Mouse (Mus musculus) heart, embryonic 12.5 days (tissue): ENCODE data around the gene Ttc24. TPM values are rescaled to one million over a fixed set of nuclear protein-coding genes. Genes with fewer than 3 reads are reported as not detected.

Experiments
- ATAC-seq: fragments of 200-750 bp; cut with Nextera tagmentation; 2 replicates; pipeline ENCODE4 v1.8.0; 2017; ENCODE audit warnings: moderate TSS enrichment, moderate library complexity; ENCODE audit not compliant: insufficient number of reproducible peaks, low FRiP score
- H3K27ac ChIP-seq: fragments of 300-500 bp; sonication (generic); 2 replicates; pipeline ENCODE4 v1.5.1; 2016; ENCODE audit warnings: mild to moderate bottlenecking, moderate library complexity; ENCODE audit not compliant: poor library complexity, severe bottlenecking
- H3K27me3 ChIP-seq: fragments of 300-500 bp; sonication (generic); replicated peaks from 2 replicates; pipeline ENCODE4 v1.6.1; 2016; ENCODE audit warnings: mild to moderate bottlenecking, moderate library complexity
- H3K36me3 ChIP-seq: fragments of 300-500 bp; sonication (generic); 2 replicates; pipeline ENCODE4 v1.6.1; 2016; ENCODE audit warnings: mild to moderate bottlenecking, moderate library complexity
- H3K4me1 ChIP-seq: fragments of 300-500 bp; sonication (generic); replicated peaks from 2 replicates; pipeline ENCODE4 v1.6.1; 2016; ENCODE audit warnings: mild to moderate bottlenecking
- H3K4me2 ChIP-seq: fragments of 300-500 bp; sonication (generic); 2 replicates; pipeline ENCODE4 v1.6.1; 2016; ENCODE audit warnings: mild to moderate bottlenecking, moderate library complexity
- H3K4me3 ChIP-seq: fragments of 300-500 bp; sonication (generic); 2 replicates; pipeline ENCODE4 v1.5.1; 2016; ENCODE audit warnings: mild to moderate bottlenecking
- H3K9ac ChIP-seq: fragments of 300-500 bp; sonication (generic); 2 replicates; pipeline ENCODE4 v1.6.1; 2016; ENCODE audit warnings: mild to moderate bottlenecking, moderate library complexity
- H3K9me3 ChIP-seq: fragments of 300-500 bp; sonication (generic); replicated peaks from 2 replicates; pipeline ENCODE4 v1.6.1; 2016; ENCODE audit warnings: mild to moderate bottlenecking, moderate library complexity
- WGBS: fragments of 180-500 bp; shearing (Covaris S2); methylation state at CpG from one replicate; pipeline ENCODE4 v1.1.7; 2016; 5-methylcytosine and 5-hydroxymethylcytosine counted together
- polyA plus RNA-seq: library from polyadenylated mRNA; unstranded; fragments of >200 nt; fragmentation: Nextera tagmentation; extraction: Ambion mirVana; gene quantifications from 2 replicates; pipeline ENCODE4 v1.2.1, GENCODE M21; 2016

Ttc24 gene
- not detected in 2 replicates for polyA plus RNA-seq

DNA sequence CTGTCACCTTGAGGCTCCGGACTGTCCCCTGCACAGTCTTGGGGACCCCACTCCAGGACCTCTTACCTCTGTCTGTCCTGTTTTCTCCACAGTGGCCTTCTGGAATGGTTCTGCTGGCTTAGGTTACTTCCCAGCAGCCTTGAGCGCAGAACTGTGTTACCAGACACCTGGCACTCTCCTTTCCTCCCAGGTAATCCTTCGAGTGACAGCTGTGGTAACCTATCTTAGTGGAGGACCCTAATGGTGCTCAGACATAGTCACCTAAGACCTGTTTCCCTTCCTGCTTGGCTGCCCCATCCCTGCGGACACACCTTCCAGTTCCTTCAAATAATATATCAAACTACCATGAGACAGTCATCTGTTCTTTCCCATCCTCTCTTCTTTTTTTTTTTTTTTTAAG, at the start of gene Ttc24:
Ttc24 (minus strand) TSS at position 101 of the 400 bp plus-strand sequence.
- H3K4me1 ChIP-seq = peaks cover 17% of the 10 kb centered on the region
- H3K27me3 ChIP-seq = peaks cover 18% of the 10 kb centered on the region
- no peak within 1 kb of the TSS for H3K4me2 ChIP-seq
- no peak within 1 kb of the TSS for H3K27ac ChIP-seq
- 64% methylated on average over 4 of the region's 4 CpGs for WGBS
- ATAC-seq = no peak
- no peak within 1 kb of the TSS for H3K9ac ChIP-seq
- H3K9me3 ChIP-seq = no peaks in the 10 kb centered on the region
- H3K4me3 ChIP-seq = no peak within 1 kb of the TSS
- no peaks in the 10 kb centered on the region for H3K36me3 ChIP-seq

GRCm38 (mm10) chr3:88127636-88128035, 49.5 kb upstream of the Ttc24 start:
- H3K4me2 ChIP-seq = no peak overlapping the region
- H3K9ac ChIP-seq = no peak overlapping the region
- H3K4me1 ChIP-seq = peaks cover 25% of the 10 kb centered on the region
- no peaks in the 10 kb centered on the region for H3K27me3 ChIP-seq
- no peak overlapping the region for H3K27ac ChIP-seq
- H3K36me3 ChIP-seq = no peaks in the 10 kb centered on the region
- WGBS = 56% methylated on average over 3 of the region's 3 CpGs
- no peak for ATAC-seq
- H3K9me3 ChIP-seq = peaks cover 3% of the 10 kb centered on the region; the same call in 1 of the 2 replicates
- H3K4me3 ChIP-seq = no peak overlapping the region

GRCm38 (mm10) chr3:88126181-88126580, 48.1 kb upstream of the Ttc24 start:
- ATAC-seq = no peak
- no peak overlapping the region; the same call in 1 of the 2 replicates for H3K27ac ChIP-seq
- H3K9me3 ChIP-seq = peaks cover 3% of the 10 kb centered on the region; the same call in 1 of the 2 replicates
- H3K36me3 ChIP-seq = no peaks in the 10 kb centered on the region
- H3K27me3 ChIP-seq = no peaks in the 10 kb centered on the region
- H3K9ac ChIP-seq = no peak overlapping the region
- H3K4me2 ChIP-seq = no peak overlapping the region
- H3K4me1 ChIP-seq = peaks cover 26% of the 10 kb centered on the region
- no peak overlapping the region for H3K4me3 ChIP-seq
- 82% methylated on average over 7 of the region's 7 CpGs for WGBS

GRCm38 (mm10) chr3:88125195-88125594, 47.1 kb upstream of the Ttc24 start:
- Histone ChIP-seq H3K36me3 (no peaks in the 10 kb centered on the region), H3K4me2 (no peak overlapping the region), H3K4me3 (no peak overlapping the region), H3K4me1 (peaks cover 35% of the 10 kb centered on the region), H3K27ac (peak overlapping the region; percentile 44), H3K9me3 (peaks cover 3% of the 10 kb centered on the region; the same call in 1 of the 2 replicates), H3K9ac (no peak overlapping the region), H3K27me3 (no peaks in the 10 kb centered on the region)
- peak; percentile 19; the same call in 1 of the 2 replicates for ATAC-seq
- WGBS = 17% methylated on average over 4 of the region's 4 CpGs

GRCm38 (mm10) chr3:88121164-88122131, 43.3 kb upstream of the Ttc24 start:
- Histone ChIP-seq H3K4me3 (no peak overlapping the region), H3K9me3 (no peaks in the 10 kb centered on the region), H3K36me3 (peaks cover 35% of the 10 kb centered on the region), H3K4me2 (no peak overlapping the region; the same call in 1 of the 2 replicates), H3K4me1 (peaks cover 42% of the 10 kb centered on the region), H3K9ac (no peak overlapping the region), H3K27ac (peak overlapping the region; percentile 88), H3K27me3 (no peaks in the 10 kb centered on the region)
- peak; percentile 60 for ATAC-seq
- WGBS = 35% methylated on average over 14 of the region's 14 CpGs

GRCm38 (mm10) chr3:88120117-88120651, 42.1 kb upstream of the Ttc24 start:
- Histone ChIP-seq H3K27me3 (no peaks in the 10 kb centered on the region), H3K36me3 (peaks cover 45% of the 10 kb centered on the region), H3K9ac (no peak overlapping the region), H3K9me3 (no peaks in the 10 kb centered on the region), H3K27ac (peak overlapping the region; percentile 88), H3K4me3 (no peak overlapping the region), H3K4me1 (peaks cover 36% of the 10 kb centered on the region), H3K4me2 (no peak overlapping the region)
- 52% methylated on average over 19 of the region's 19 CpGs for WGBS
- no peak for ATAC-seq

- peak; percentile 22; the same call in 1 of the 2 replicates for ATAC-seq
- Histone ChIP-seq H3K36me3 (peaks cover 95% of the 10 kb centered on the region), H3K27me3 (no peaks in the 10 kb centered on the region), H3K9ac (0 out of 2 replicates have a peak overlapping the region, but pooled peaks have one; percentile 13), H3K4me3 (no peak overlapping the region), H3K4me1 (peaks cover 16% of the 10 kb centered on the region), H3K9me3 (no peaks in the 10 kb centered on the region), H3K4me2 (no peak overlapping the region), H3K27ac (peak overlapping the region; percentile 70)
- WGBS = 40% methylated on average over 12 of the region's 12 CpGs
These were observed 36.3 kb upstream of the Ttc24 start for GRCm38 (mm10) chr3:88114396-88114795.

DNA sequence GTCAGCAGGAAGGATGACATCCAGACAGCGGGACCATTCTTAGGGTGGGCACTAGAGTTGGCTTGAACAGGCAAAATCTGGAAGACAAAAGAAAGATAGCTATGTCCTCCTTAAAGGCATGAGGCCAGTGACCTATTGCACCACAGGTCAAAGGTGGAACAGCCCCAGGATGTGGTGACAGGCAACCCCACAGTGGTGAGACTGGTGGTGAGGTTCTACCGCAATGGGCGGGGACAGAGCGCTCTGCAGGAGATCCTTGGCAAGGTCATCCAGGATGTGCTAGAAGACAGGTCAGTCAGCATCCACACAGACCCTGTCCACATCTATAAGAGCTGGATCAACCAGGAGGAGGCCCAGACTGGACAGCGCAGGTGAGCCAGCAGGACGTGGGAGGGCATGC, 31.0 kb upstream of the Ttc24 start:
- Histone ChIP-seq H3K36me3 (peaks cover 95% of the 10 kb centered on the region), H3K9ac (no peak overlapping the region), H3K27ac (no peak overlapping the region), H3K4me3 (no peak overlapping the region), H3K9me3 (no peaks in the 10 kb centered on the region), H3K4me1 (peaks cover 6% of the 10 kb centered on the region), H3K4me2 (no peak overlapping the region), H3K27me3 (no peaks in the 10 kb centered on the region)
- WGBS = 89% methylated on average over 6 of the region's 6 CpGs
- ATAC-seq = peak; percentile 17; the same call in 1 of the 2 replicates

DNA sequence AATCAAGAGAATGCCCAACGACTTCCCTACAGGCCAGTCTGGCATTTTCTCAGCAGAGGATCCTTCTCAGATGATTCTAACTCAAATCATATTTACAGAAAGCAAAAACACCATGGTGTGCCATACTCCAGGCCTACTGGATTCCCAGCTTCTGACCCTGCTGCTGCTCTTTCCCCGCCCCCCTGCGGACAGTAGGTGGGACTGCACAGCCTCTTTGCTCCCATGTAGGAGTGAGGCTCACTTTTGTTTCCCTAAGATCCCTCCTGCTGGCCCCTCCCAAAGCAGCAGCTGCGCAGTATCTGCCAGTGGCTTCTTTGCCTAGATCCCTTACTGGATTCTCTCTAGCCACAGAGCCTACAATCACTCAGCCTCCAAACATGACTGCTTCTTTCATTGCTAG, 28.0 kb upstream of the Ttc24 start:
- H3K36me3 ChIP-seq = peaks cover 96% of the 10 kb centered on the region
- H3K4me3 ChIP-seq = no peak overlapping the region
- H3K27me3 ChIP-seq = no peaks in the 10 kb centered on the region
- no peak overlapping the region for H3K4me2 ChIP-seq
- H3K9ac ChIP-seq = no peak overlapping the region
- 86% methylated on average over 4 of the region's 4 CpGs for WGBS
- no peaks in the 10 kb centered on the region for H3K9me3 ChIP-seq
- ATAC-seq = no peak
- no peaks in the 10 kb centered on the region for H3K4me1 ChIP-seq
- H3K27ac ChIP-seq = no peak overlapping the region

GRCm38 (mm10) chr3:88102611-88103010, 24.5 kb upstream of the Ttc24 start:
- no peak overlapping the region for H3K9ac ChIP-seq
- H3K27me3 ChIP-seq = no peaks in the 10 kb centered on the region
- no peaks in the 10 kb centered on the region for H3K9me3 ChIP-seq
- no peaks in the 10 kb centered on the region for H3K4me1 ChIP-seq
- peaks cover 93% of the 10 kb centered on the region for H3K36me3 ChIP-seq
- ATAC-seq = no peak
- no peak overlapping the region for H3K4me2 ChIP-seq
- whole genome bisulfite sequencing = 67% methylated on average over 6 of the region's 6 CpGs
- no peak overlapping the region for H3K4me3 ChIP-seq
- H3K27ac ChIP-seq = no peak overlapping the region

- Histone ChIP-seq H3K36me3 (peaks cover 93% of the 10 kb centered on the region), H3K9ac (no peak overlapping the region), H3K9me3 (no peaks in the 10 kb centered on the region), H3K27me3 (no peaks in the 10 kb centered on the region), H3K4me3 (no peak overlapping the region), H3K4me2 (no peak overlapping the region), H3K27ac (no peak overlapping the region), H3K4me1 (no peaks in the 10 kb centered on the region)
- 0 out of 2 replicates have a peak, but pooled peaks have one; percentile 22 for ATAC-seq
- 74% methylated on average over 6 of the region's 6 CpGs for WGBS
These were observed 24.1 kb upstream of the Ttc24 start for GRCm38 (mm10) chr3:88102196-88102595.
